Mouse (Mus musculus) fat pad, adult 2 months (tissue): ENCODE data around the gene Tspo2.
"Not testable (repeated sequence)": the region's sequence is repeated elsewhere in the genome, so short reads cannot be mapped to it uniquely, and the experiment has no call there.

Source experiments
- DNase-seq: peaks from one replicate; pipeline ENCODE4 v3.0.0-alpha.2; 2011; ENCODE audit warnings: low read depth, low spot score; ENCODE audit errors: extremely low read depth

Gene Tspo2

GRCm38 (mm10) chr17:48451353-48451675 lies at the start of gene Tspo2:
Gene Tspo2 (minus strand): TSS chr17:48451522.
- DNase-seq, result no peak

GRCm38 (mm10) chr17:48500846-48501445 lies 49.6 kb upstream of the Tspo2 start:
- DNase-seq, result no peak

DNA sequence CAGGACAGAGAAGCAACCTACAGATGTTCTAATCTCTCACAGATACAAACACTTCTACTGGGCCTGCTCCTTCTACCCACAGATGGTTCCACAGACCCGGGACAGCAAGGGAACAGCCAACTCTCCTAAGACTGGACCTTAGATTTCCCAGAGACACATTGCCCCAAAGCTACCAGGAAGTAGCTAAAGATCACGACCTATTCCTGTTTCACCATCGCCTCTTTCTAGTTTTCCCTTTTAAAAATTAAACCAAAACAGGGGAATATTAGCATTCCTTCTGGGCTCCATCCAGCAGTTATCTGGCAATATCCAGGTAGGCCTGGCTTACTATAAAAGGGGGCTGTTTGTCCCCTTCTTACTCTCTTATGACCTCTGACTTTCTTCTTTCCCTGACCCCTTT lies 46.7 kb upstream of the Tspo2 start:
- no peak for DNase-seq

GRCm38 (mm10) chr17:48493986-48494385 lies 42.7 kb upstream of the Tspo2 start:
- DNase-seq, result no peak

- DNase-seq, result no peak
Measured at GRCm38 (mm10) chr17:48493582-48493981, 42.3 kb upstream of the Tspo2 start.

DNA sequence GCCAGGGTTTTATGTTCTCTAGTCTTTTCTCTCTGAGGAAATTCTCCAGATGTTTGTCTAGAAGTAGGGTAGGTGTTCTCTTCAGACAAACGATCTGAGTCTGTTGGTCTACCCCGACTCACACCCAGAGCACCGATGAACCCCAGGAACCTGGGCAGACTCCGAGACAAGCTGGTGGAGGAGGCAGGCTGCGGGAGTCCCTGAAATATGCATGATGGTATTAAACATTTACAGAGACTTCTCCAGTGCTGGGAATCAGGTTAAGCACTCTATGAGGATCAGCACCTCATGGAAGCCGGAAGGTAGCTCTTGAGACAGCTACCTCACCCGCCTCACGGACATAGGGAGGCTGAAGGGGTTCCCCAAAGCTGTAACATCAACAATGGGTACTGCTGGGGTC lies 41.3 kb upstream of the Tspo2 start:
- DNase-seq, result no peak

GRCm38 (mm10) chr17:48489466-48489865 lies 38.1 kb upstream of the Tspo2 start:
- no peak for DNase-seq

DNA sequence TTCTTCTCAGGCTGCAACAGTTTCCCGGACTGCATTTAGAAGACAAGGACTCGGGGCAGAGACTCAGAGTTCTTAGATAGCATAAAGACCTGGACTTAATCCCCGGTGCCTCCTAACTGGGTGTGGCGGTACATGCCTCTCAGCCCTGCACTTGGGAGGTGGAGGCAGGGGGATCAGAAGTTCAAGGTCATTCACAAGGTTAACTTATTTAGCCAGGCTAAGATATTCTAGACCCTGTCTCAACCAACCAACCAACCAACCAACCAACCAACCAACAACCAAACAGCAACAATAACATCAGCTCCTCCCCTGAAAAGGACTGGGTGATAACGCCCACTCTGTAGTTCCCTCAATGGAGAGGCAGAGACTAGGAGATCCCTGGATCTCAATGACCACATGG lies 32.9 kb upstream of the Tspo2 start:
- no peak for DNase-seq

- no peak for DNase-seq
Measured at GRCm38 (mm10) chr17:48483764-48484163, 32.4 kb upstream of the Tspo2 start.

DNA sequence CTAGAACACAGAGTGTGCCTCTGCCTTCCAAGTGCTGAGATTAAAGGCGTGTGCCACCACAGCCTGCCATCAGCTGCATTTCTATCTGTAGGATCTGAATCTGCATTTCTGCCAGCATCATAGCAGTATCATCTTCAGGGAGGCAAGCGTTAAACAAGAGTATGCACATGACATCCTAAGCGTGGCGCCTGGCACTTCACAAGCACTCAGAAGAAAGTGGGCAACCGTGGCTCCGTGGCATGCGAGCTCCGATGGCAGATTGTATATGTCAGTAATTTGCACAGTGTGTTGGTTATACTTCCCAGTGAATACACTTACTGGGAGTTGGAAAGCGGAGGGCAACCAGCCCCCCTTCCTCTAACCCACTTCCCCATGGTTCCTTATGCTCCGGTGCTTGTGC lies 28.6 kb upstream of the Tspo2 start:
- DNase-seq, result no peak

- DNase-seq, result no peak
Measured at GRCm38 (mm10) chr17:48475444-48475843, 24.1 kb upstream of the Tspo2 start.

- not testable (repeated sequence) for DNase-seq
Measured at GRCm38 (mm10) chr17:48474282-48474681, 23.0 kb upstream of the Tspo2 start.

- no peak for DNase-seq
Measured at GRCm38 (mm10) chr17:48467395-48468231, 16.3 kb upstream of the Tspo2 start.

- no peak for DNase-seq
Measured at GRCm38 (mm10) chr17:48466769-48467394, 15.6 kb upstream of the Tspo2 start.

DNA sequence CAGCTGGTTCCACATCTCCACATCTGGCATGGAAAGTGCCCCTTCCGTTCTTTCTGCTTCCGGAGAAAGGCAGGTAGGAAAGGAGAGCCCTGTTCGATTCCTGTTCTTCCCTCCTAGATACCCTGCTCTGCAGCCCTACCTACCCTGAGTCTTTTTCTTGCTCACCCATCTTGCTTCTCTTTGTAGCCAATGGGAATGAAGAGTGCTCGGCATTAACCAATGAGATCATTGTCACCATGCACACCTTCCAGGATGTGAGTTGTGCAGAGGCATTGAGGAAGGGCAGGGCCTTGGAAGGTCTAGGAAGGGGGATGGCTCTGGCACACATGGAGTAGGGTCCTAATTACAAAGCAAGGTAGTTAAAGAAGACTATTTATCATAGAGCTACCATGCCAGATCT lies 12.1 kb upstream of the Tspo2 start:
- DNase-seq, result no peak

GRCm38 (mm10) chr17:48462096-48462495 lies 10.8 kb upstream of the Tspo2 start:
- DNase-seq, result no peak

GRCm38 (mm10) chr17:48457971-48458653 lies 6.8 kb upstream of the Tspo2 start:
- no peak for DNase-seq

- no peak for DNase-seq
Measured at GRCm38 (mm10) chr17:48455955-48456354, 4.6 kb upstream of the Tspo2 start.

DNA sequence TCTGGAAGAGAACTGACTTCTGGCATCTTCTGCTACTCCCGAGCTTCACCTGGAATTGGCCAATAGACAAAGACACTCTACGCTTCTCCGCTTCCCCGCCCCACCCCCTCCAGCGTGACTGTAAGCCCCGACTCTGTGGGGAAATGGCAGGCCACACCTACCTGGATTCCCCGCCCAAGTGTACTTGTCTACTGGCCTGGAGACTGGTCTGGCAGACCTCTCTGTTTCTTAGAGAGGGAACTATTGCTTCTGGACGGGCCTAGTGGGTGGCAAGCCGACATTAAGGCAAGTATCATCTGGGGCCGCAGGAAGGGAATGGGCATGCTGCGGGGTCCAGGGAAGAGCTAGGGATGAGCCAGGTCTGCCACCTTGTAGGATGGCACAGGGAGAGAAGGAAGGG lies 3.4 kb upstream of the Tspo2 start, which contains the start of gene Unc5cl:
TSS of gene Unc5cl (plus strand) at position 214 of the 400 bp plus-strand sequence.
- no peak for DNase-seq

DNA sequence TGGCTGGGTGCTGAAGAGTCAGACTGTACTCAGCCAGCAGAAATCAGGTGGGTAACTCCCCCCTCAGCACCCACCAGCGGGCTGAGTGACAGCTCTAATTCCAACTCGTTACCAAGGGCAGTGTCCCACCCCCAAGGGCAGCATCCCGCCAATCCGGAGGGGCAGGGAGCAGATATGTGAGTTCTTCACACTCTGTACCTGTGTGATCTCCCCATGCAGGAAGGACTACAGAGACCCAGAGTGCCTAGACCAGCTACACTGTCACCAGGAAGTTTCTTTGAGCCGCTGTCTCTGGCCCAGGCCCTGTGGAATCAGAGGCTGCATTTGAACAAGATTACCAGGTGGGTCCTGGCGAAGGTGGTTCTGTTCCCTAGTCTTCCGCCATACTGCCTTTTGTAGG lies 2.9 kb upstream of the Tspo2 start:
- no peak for DNase-seq

DNA sequence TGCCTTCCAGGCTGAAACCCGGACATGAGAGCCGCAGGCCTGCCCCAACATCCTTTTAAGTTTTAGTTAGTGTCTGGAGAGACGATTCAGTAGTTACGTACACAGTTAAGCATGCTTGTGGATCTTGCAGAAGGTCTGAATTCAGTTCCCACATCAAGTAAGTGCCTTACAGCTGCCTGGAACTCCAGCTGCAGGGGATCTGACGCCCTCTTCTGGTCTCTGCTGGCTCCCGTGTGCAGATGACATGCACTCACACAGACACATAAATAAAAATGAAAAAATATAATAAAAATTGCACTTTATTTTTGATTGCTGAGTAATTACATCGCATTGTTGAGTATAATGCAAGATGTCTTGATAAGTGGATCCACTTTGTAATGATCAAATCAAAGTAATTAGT lies 2.2 kb upstream of the Tspo2 start:
- no peak for DNase-seq
